ENCODE assay signal across 25 mouse cellular contexts in genomic region chr13:58747685-58748084, GRCm38 (mm10). TPM values are rescaled to one million over a fixed set of nuclear protein-coding genes. Genes with fewer than 3 reads are reported as not detected.
"Had no signal": no experiment of that assay in that cellular context is flagged by ENCODE, and none has a peak within 500 bp of the region (broad histone marks: within the 10 kb centered on the region; RNA-seq: fewer than 3 reads in every experiment).

No protein-coding gene starts in this region.

- H3K4me1 ChIP-seq: intestine, embryonic 15.5 days; kidney, embryonic 15.5 days; limb, embryonic 15.5 days; liver, embryonic 12.5 days; liver, embryonic 15.5 days; lung, embryonic 15.5 days; megakaryocyte, embryonic 14.5 days; midbrain, embryonic 10.5 days; midbrain, embryonic 13.5 days; neural tube, embryonic 13.5 days had no signal

- ATAC-seq: intestine, embryonic 15.5 days; liver, embryonic 12.5 days; midbrain, embryonic 13.5 days; midbrain, embryonic 16.5 days had no signal

- H3K9me3 ChIP-seq: intestine, embryonic 15.5 days; kidney, embryonic 15.5 days; limb, embryonic 15.5 days; liver, embryonic 12.5 days; liver, embryonic 15.5 days; lung, embryonic 15.5 days; midbrain, embryonic 10.5 days; midbrain, embryonic 13.5 days; neural tube, embryonic 13.5 days had no signal

- H3K9ac ChIP-seq: intestine, embryonic 15.5 days; kidney, embryonic 15.5 days; limb, embryonic 12.5 days; limb, embryonic 15.5 days; liver, embryonic 12.5 days; liver, embryonic 15.5 days; lung, embryonic 15.5 days; midbrain, embryonic 13.5 days; neural tube, embryonic 13.5 days had no signal

- H3K4me3 ChIP-seq: intestine, embryonic 15.5 days; kidney, embryonic 15.5 days; limb, embryonic 12.5 days; limb, embryonic 15.5 days; liver, embryonic 12.5 days; liver, embryonic 15.5 days; lung, embryonic 15.5 days; megakaryocyte, embryonic 14.5 days; midbrain, embryonic 10.5 days; midbrain, embryonic 13.5 days; myocyte; neural tube, embryonic 13.5 days had no signal

- DNase-seq: kidney, adult 11 months; kidney, adult 8-10 months; kidney, postnatal 10 days; kidney, postnatal 36 days; lung, adult 18-20 months; lung, postnatal 10 days; lung, postnatal 36 days; retina, postnatal 1 day; right cerebral cortex, postnatal 4 days; thymus, postnatal 25 days had no signal

- H3K36me3 ChIP-seq: intestine, embryonic 15.5 days; kidney, embryonic 15.5 days; limb, embryonic 12.5 days; limb, embryonic 15.5 days; liver, embryonic 12.5 days; liver, embryonic 15.5 days; lung, embryonic 15.5 days; midbrain, embryonic 10.5 days; midbrain, embryonic 13.5 days; neural tube, embryonic 13.5 days had no signal

- H3K27ac ChIP-seq: intestine, embryonic 15.5 days; kidney, embryonic 15.5 days; limb, embryonic 12.5 days; limb, embryonic 15.5 days; liver, embryonic 12.5 days; liver, embryonic 15.5 days; lung, embryonic 15.5 days; midbrain, embryonic 10.5 days; midbrain, embryonic 13.5 days; neural tube, embryonic 13.5 days; stomach, postnatal 0 days had no signal

- H3K27me3 ChIP-seq: intestine, embryonic 15.5 days; kidney, embryonic 15.5 days; limb, embryonic 12.5 days; limb, embryonic 15.5 days; liver, embryonic 12.5 days; liver, embryonic 15.5 days; lung, embryonic 15.5 days; megakaryocyte, embryonic 14.5 days; midbrain, embryonic 13.5 days; neural tube, embryonic 13.5 days had no signal

- H3K4me2 ChIP-seq: intestine, embryonic 15.5 days; kidney, embryonic 15.5 days; limb, embryonic 12.5 days; limb, embryonic 15.5 days; liver, embryonic 12.5 days; liver, embryonic 15.5 days; lung, embryonic 15.5 days; midbrain, embryonic 13.5 days; neural tube, embryonic 13.5 days had no signal

RNA-seq across cellular contexts. Expression of gene Ntrk2, which starts 58.7 kb away (rescaled TPM):
- total RNA-seq: monocyte, adult 5-6 weeks had no signal
- polyA plus RNA-seq: myocyte had no signal
